Mouse (Mus musculus) left cerebral cortex, postnatal 4 days (tissue): ENCODE results near the gene Map3k20. TPM values are rescaled to one million over a fixed set of nuclear protein-coding genes. Genes with fewer than 3 reads are reported as not detected.

Experiments
- DNase-seq: peaks from one replicate; pipeline ENCODE4 v3.0.0-alpha.2; 2022
- intact Hi-C: fragments of 180-260 bp; cut with DNase I; formaldehyde crosslinking; loops from one replicate; pipeline ENCODE4 v1.15.1; 2025
- total RNA-seq, 2 experiments: library from RNA; stranded (reverse); gene quantifications; 2 replicates each; pipeline ENCODE4 v1.2.3; 2021

Gene Map3k20
- total RNA-seq, 2 experiments from 2014 or later, result 10.8 to 11.7 TPM

DNA sequence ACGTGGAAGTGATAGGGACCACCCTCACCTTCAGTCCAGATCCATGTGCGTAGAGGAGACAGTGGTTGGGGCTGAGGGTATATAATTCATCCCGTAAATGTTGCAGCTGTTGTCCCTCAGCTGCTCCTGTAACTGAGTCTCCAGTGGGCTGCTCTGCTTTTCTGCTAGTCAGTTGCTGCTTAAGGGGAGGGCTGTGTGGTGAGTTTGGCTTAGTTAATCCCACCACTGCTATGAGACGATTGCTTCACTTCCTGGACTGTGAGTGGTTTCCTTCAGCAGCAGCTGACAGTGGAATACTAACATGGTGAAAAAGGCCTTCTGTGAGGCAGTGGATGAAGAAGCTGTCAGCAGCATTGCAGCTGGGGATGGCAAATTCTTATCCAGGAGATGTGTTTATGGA, 33.0 kb downstream of the Map3k20 start:
- no peak for DNase-seq
- intact Hi-C loops, result no loop called here

DNA sequence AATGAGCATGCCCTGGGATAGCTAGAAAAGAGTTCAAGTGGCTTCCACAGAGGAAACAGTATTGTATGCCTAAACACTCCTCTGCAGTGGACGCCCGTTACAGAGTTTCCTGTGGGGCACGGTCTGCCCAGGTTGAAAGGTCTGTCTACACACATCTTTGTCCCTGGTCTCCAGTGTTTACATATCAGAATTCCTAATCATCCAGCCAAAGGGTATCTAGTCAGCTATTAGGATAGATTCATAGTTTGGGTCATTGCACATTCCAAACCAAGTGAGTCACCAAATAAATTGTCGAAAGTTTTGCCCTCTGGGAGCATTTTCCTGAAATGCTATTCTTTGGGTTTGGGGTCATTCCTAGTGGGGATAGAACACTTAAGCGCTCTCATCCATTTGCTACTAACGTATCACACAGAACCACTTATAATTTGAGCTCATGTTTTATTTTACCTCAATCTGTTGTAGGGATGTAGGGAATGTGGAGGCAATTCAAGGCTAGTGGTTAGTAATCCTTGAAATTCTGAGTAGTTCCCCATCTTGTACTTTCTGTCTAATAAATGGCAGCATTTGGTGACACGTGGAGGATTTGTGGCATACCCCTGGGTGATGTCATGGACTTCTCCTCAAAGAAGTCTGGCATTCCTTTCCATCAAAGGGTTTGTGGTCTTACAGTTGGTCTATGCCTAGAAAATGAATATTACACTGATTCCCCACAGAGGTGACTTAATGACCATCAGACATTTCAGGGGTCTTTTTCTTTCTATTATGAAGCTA, 33.8 kb downstream of the Map3k20 start:
- DNase-seq, result no peak
- intact Hi-C loops, result no loop called here

- no peak for DNase-seq
- intact Hi-C loops, result no loop called here
Measured at GRCm38 (mm10) chr2:72320661-72321060, 35.2 kb downstream of the Map3k20 start.

DNA sequence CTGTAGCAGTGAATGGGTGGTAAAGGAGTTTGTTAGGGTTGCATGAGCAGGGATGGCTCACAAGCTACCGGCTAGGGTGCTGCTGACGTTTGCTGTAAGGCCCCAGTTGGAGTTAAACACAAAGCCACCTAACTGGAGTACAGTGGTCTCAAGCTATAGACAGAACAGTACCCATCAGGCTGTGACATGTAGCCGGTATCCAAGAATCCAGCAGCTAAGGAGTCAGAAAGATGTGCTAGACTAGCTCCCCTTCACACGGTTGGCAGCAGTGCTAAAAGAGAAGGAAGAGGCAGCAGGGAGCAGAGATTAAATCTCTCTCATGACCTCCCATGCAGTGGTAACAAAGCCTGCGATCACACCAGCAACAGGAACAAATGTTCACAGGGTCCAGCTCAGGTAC, 36.2 kb downstream of the Map3k20 start:
- DNase-seq, result no peak
- intact Hi-C loops, result no loop called here

DNA sequence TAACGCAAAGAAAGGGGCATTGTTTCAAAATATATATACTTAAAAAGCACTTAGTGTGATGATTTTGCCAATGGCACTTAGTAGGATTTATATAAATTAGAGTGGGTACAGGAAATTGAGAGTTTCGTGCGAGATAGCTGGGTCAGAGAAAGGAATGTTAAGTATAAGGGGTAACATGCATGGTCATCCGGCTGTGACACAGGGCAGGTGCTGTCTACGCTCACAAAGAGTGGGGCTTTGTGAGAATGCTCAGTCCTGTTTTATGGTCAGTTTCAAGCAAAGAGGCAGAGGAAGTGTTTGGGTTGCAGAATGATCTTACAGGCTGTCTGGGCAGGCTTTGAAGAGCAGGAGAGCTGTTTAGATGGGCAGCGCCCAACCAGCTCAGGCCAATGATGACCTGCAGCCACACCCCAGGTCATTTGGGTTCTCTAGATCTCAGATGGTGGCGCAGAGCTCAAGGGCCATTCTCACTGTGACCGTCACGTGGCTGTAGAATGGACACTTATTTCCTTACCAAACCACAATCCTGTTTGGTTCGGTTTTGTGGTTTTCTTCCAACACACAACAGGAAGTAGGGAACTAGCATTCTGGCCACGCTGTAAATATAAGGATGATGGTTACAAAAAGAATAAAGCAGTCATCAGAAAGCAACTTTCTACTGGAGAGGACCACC, 37.4 kb downstream of the Map3k20 start:
- DNase-seq, result no peak
- intact Hi-C loops, result no loop called here

DNA sequence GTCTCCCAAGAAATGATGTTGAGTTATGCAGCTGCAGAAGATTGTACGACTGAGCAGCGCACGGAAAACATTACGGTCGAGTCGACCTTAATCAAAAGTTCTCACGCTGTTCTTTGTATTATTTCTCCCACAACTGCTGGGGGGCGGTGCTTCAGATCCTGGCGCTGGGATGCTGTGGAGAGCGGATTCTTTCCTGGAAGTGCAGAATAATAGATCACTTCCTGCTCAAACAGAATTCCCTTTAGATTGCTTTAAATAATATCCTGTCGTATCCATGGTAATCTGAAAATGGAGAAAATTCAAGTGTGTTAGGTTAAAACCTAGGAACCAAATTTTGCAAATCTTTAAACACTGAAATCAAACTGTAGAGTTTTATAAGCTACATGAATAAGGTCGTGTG, 39.0 kb downstream of the Map3k20 start:
- no peak for DNase-seq
- intact Hi-C loops, result no loop called here

DNA sequence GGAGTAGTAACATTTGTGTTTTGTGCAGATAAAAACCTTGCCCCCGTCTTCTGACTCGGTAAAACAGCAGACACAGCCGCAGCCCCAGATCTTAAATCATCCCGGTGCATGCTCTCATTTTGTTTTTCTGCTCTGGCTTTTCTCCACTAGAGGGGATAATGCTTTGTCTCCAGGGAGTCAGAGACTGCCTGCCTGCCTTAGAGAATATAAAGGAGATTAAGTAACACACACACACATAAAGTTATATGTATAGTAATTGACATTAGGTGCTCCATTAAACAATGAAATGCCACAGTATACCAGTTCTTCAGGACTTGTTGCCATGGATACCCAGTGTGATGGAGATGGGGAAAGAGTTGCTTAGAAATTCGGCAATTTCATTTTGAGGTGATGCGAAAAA, 41.1 kb downstream of the Map3k20 start:
- no peak for DNase-seq
- intact Hi-C loops, result no loop called here

DNA sequence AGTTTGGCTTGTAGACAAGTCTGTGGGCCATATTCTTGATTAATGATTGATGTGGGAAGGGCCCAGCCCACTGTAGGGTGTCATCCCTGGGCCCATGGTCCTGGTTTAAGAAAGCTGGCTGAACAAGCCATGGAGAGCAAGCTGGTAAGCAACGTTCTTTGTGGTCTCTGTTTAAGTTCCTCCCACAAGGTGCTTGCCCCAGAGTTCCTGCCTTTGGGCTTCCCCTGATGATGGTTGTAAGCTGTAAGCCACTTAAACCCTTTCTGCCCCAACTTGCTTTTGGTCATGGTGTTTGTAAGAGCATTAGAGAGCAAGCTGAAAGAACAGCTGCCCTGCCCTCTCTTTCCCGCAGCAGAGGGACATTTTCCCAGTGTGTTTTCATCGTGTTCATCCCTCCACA, 43.0 kb downstream of the Map3k20 start:
- intact Hi-C loops, result no loop called here
- DNase-seq, result no peak

GRCm38 (mm10) chr2:72330955-72331481, 45.6 kb downstream of the Map3k20 start:
- intact Hi-C loops, result no loop called here
- no peak for DNase-seq

GRCm38 (mm10) chr2:72332067-72332466, 46.6 kb downstream of the Map3k20 start:
- intact Hi-C loops, result no loop called here
- DNase-seq, result no peak

- intact Hi-C loops, result no loop called here
- no peak for DNase-seq
Measured at GRCm38 (mm10) chr2:72333210-72333609, 47.8 kb downstream of the Map3k20 start.

DNA sequence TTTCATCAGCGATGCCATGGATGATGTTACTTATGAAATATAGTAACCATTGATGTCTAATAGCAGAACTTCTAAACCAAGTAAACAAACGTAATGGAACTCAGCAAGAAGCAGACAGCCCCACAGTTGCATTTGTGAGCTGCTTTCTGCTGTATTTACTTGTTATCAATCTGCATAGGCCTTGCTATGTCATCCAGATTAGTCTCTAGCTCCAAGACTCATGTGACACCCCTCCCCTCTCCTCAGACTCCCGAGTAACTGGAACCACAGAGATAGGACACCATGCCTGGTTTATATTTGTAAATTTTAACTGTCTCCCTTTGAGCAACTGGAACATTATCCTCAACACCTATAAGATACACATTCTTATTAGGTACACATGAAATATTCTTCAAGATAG, 51.4 kb downstream of the Map3k20 start:
- intact Hi-C loops, result no loop called here
- no peak for DNase-seq

- intact Hi-C loops, result no loop called here
- DNase-seq, result no peak
Measured at GRCm38 (mm10) chr2:72345281-72345680, 59.8 kb downstream of the Map3k20 start.

DNA sequence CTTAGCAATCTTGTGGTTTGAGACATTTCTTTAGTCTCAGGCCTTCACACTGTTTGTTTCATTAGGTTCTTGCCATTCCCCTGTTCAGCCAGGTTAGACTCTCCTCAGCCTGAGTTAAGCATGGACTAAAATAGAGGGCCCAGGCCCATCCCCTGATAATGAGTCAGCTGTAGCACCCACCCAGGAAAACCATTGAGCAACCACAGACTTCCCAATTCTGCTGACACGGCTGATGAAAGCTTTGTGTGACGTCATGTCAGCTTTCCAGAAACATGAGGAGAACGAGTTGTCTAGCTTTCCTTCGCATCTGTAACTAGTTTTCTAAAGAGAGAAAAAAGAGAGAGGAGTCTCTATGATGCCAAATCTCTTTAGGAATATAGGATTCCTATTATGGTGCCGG, 65.9 kb downstream of the Map3k20 start:
- intact Hi-C loops, result no loop called here
- DNase-seq, result no peak

- no peak for DNase-seq
- intact Hi-C loops, result no loop called here
Measured at GRCm38 (mm10) chr2:72351776-72352175, 66.3 kb downstream of the Map3k20 start.

DNA sequence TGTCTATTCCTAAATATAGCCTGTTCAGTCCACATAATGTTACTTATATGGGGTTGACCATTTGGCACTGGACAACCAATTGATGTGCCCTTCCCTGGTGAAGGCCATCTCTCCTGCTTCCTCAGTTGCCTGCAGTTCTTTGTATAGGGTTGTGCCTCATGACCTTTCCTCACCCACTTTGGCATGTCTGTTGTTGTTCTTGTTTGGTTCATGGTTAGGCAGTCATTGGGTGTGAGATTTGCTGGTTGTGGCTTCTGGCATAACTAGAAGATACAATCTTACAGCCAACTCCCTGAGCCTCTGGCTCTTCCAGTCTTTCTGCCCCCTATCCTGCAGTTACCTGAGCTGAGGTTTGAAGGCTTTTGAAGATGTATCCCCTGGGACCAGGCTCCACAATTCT, 67.3 kb downstream of the Map3k20 start:
- intact Hi-C loops, result no loop called here
- no peak for DNase-seq

GRCm38 (mm10) chr2:72356471-72356870, 71.0 kb downstream of the Map3k20 start:
- intact Hi-C loops, result no loop called here
- no peak for DNase-seq

- DNase-seq, result no peak
- intact Hi-C loops, result no loop called here
Measured at GRCm38 (mm10) chr2:72361572-72361971, 76.1 kb downstream of the Map3k20 start.

GRCm38 (mm10) chr2:72363449-72363848, 78.0 kb downstream of the Map3k20 start:
- DNase-seq, result no peak

GRCm38 (mm10) chr2:72365930-72366329, 80.5 kb downstream of the Map3k20 start:
- intact Hi-C loops, result no loop called here
- no peak for DNase-seq

More at GRCm38 (mm10) chr2:72363449-72363848, 78.0 kb downstream of the Map3k20 start:
- intact Hi-C loops, result no loop called here

GRCm38 (mm10) chr2:72366503-72366902, 81.1 kb downstream of the Map3k20 start:
- intact Hi-C loops, result no loop called here
- no peak for DNase-seq

DNA sequence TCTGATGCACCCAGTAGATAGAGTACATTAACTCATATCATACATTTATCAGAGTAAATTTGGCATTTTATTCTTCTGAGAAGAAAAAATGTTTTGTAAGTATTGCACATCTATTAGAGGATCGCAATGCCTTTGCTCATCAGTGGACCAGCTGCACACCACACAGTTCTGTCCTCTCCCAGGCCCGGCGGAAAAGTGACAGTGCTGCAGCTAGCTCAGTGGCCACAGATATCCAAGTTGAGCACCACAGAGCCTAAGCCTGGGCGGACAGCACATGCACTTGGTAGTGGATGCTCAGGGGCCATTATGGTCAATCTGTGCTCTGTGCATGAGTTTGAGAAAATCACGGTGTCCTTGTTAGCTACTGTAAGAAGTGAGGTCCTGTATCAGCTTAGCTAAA, 82.4 kb downstream of the Map3k20 start:
- no peak for DNase-seq
- intact Hi-C loops, result no loop called here
